Mouse (Mus musculus): ENCODE measurements around the gene Ppm1n. TPM values are rescaled to one million over a fixed set of nuclear protein-coding genes. Genes with fewer than 3 reads are reported as not detected.
A peak's percentile ranks its signal among the peaks of the same experiment; 100 is the strongest.

Ppm1n gene
- total and polyA plus RNA-seq, 3 experiments: not detected

DNA sequence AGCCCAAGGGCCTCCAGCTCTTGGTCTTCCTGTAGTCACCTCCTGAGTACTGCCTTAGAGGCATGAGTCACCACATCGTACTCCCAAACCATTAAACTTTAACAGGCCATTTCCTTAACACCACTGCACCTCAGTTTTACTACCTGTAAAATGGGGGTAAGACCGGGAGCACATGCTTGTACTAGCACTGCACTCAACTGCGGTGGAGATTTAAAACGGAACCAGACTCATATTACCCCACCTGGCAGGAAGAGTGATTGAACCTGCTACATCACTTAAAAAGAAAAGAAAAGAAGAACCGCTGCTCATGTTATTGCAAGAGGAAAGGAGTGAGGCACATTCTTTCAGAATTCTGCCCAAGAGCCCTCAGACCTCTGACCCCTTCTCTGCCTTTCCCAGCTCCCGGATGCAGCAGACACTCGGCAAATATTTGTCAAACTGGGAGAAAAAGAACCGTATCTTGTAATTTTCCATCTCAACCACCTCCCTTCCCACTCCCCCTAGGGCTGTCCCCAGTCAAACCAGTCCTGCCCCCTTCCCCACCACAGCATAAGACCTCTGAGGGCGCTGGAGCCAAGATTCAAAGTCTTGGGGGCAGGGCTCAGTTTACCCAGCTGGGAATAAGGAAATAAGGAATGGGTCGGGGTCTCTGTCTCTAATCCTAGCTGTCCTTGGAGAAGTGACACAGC is 10.7 kb downstream of the Ppm1n start:
- Histone ChIP-seq H3K27me3 (ENCODE audit: control insufficient read depth in 1 of 2, insufficient read depth in 2 of 2, low read length in 2 of 2) (no peaks in the 10 kb centered on the region), H3K9ac (ENCODE audit: control insufficient read depth, low read depth, low read length, poor library complexity, severe bottlenecking) (peak overlapping the region; percentile 81), H3K36me3 (ENCODE audit: control insufficient read depth in 1 of 2, insufficient read depth in 2 of 2, low read length in 2 of 2) (peaks cover 0 to 28% of the 10 kb centered on the region in 2 experiments; a peak in 3 of 4 replicates), H3K4me3 (ENCODE audit: control insufficient read depth in 1 of 2, insufficient read depth in 1 of 2, low read depth in 2 of 2, low read length in 2 of 2) (peak overlapping the region; percentile 64 to 76), H3K4me1 (ENCODE audit: control insufficient read depth in 1 of 2, insufficient read depth in 2 of 2, low read length in 2 of 2) (peaks cover 9 to 41% of the 10 kb centered on the region in 2 experiments), H3K79me2 (ENCODE audit: control insufficient read depth, insufficient read depth, low read length, poor library complexity) (peaks cover 47% of the 10 kb centered on the region), H3K27ac (ENCODE audit: control insufficient read depth, low read depth, low read length) (peak overlapping the region; percentile 79), H3K9me3 (replicated peaks; ENCODE audit: insufficient read depth, low read length) (no peaks in the 10 kb centered on the region)
- DNase-seq (ENCODE audit: low read depth, low spot score): peak; percentile 55
- 0 out of 2 replicates have a peak, but pooled peaks have one; percentile 6 for TF ChIP-seq ELF1 (IDR thresholded peaks at IDR 0.05; ENCODE audit: low read depth, low read length)
- no peak for TF ChIP-seq USF2 (IDR thresholded peaks at IDR 0.05; ENCODE audit: borderline replicate concordance in 1 of 2, insufficient read depth in 1 of 2, low read depth in 1 of 2, low read length in 2 of 2)
- 0 out of 2 replicates have a peak, but pooled peaks have one; percentile 80 for TF ChIP-seq CHD1 (IDR thresholded peaks at IDR 0.05; ENCODE audit: low read depth, low read length)
- no peak for TF ChIP-seq MAX (IDR thresholded peaks at IDR 0.05; ENCODE audit: low read length)
- no peak for TF ChIP-seq ZMIZ1 (IDR thresholded peaks at IDR 0.05; ENCODE audit: low read depth, low read length)
- peak; percentile 53; the same call in 1 of the 2 replicates for TF ChIP-seq MXI1 (IDR thresholded peaks at IDR 0.05; ENCODE audit: low read depth, low read length)
- TF ChIP-seq ZKSCAN1 (IDR thresholded peaks at IDR 0.05; ENCODE audit: low read depth, low read length): no peak
- no peak for TF ChIP-seq POLR2AphosphoS5 (IDR thresholded peaks at IDR 0.05; ENCODE audit: borderline replicate concordance, low read depth, low read length)
- no peak for TF ChIP-seq NELFE (IDR thresholded peaks at IDR 0.05; ENCODE audit: low read depth, low read length)
- peak in 1 of 2 experiments; percentile 9; a peak in 1 of 4 replicates for TF ChIP-seq EP300 (IDR thresholded peaks at IDR 0.05; ENCODE audit: low read depth in 1 of 2, low read length in 2 of 2)

DNA sequence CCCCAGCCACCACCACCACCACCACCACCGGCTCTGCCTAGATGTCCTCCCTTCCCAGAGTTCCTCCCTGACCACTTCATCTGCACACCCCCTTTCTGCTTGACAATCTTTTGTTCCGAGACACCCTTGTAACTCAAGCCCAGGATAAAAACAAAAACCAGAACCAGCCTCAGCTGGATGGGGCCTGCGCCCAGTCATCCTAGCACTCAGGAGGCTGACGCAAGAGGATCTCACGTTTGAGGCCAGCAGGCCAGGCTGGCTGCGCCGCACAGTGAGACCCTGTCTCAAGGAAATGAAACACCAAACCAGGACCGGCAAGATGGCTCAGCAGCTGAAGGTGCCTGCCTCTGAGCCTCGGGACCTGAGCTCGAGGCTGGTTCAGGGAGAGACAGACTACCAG is 12.8 kb downstream of the Ppm1n start:
- Histone ChIP-seq H3K27ac (ENCODE audit: control insufficient read depth, low read depth, low read length) (peak overlapping the region; percentile 77), H3K36me3 (ENCODE audit: control insufficient read depth in 1 of 2, insufficient read depth in 2 of 2, low read length in 2 of 2) (peaks cover 0 to 29% of the 10 kb centered on the region in 2 experiments; a peak in 3 of 4 replicates), H3K9me3 (replicated peaks; ENCODE audit: insufficient read depth, low read length) (no peaks in the 10 kb centered on the region), H3K27me3 (ENCODE audit: control insufficient read depth in 1 of 2, insufficient read depth in 2 of 2, low read length in 2 of 2) (no peaks in the 10 kb centered on the region), H3K4me1 (ENCODE audit: control insufficient read depth in 1 of 2, insufficient read depth in 2 of 2, low read length in 2 of 2) (peaks cover 9 to 40% of the 10 kb centered on the region in 2 experiments), H3K79me2 (ENCODE audit: control insufficient read depth, insufficient read depth, low read length, poor library complexity) (peaks cover 47% of the 10 kb centered on the region), H3K4me3 (ENCODE audit: control insufficient read depth in 1 of 2, insufficient read depth in 1 of 2, low read depth in 2 of 2, low read length in 2 of 2) (no peak overlapping the region), H3K9ac (ENCODE audit: control insufficient read depth, low read depth, low read length, poor library complexity, severe bottlenecking) (peak overlapping the region; percentile 44)
- TF ChIP-seq KAT2A (conservative IDR thresholded peaks at IDR 0.05; ENCODE audit: low read depth, low read length): no peak
- TF ChIP-seq JUND (IDR thresholded peaks at IDR 0.05; ENCODE audit: low read depth, low read length): no peak
- TF ChIP-seq POLR2AphosphoS2 (IDR thresholded peaks at IDR 0.05; ENCODE audit: low read length): no peak
- no peak for TF ChIP-seq E2F4 (IDR thresholded peaks at IDR 0.05; ENCODE audit: borderline replicate concordance, low read depth, low read length)
- no peak for TF ChIP-seq MAZ (IDR thresholded peaks at IDR 0.05; ENCODE audit: low read depth, low read length)
- no peak for TF ChIP-seq GABPA (IDR thresholded peaks at IDR 0.05; ENCODE audit: low read depth, low read length)
- no peak for TF ChIP-seq ETS1 (IDR thresholded peaks at IDR 0.05; ENCODE audit: low read depth, low read length)
- TF ChIP-seq RCOR1 (IDR thresholded peaks at IDR 0.05; ENCODE audit: low read depth, low read length): no peak
- TF ChIP-seq TCF12 (IDR thresholded peaks at IDR 0.05; ENCODE audit: low read depth, low read length): no peak
- no peak for TF ChIP-seq ELF1 (IDR thresholded peaks at IDR 0.05; ENCODE audit: low read depth, low read length)
- TF ChIP-seq CHD2 (IDR thresholded peaks at IDR 0.05; ENCODE audit: low read length): no peak
- TF ChIP-seq TAL1 (IDR thresholded peaks at IDR 0.05; ENCODE audit: low read length): no peak
- no peak for DNase-seq (ENCODE audit: low read depth, low spot score)

Data from MEL (cell line).